Mouse (Mus musculus): ENCODE measurements around the gene Adgrb3. TPM values are rescaled to one million over a fixed set of nuclear protein-coding genes. Genes with fewer than 3 reads are reported as not detected.

Adgrb3 gene
- polyA plus RNA-seq, 1 experiment from 2014 or later, result 9.3 TPM

GRCm38 (mm10) chr1:25085616-25086372, 743.7 kb downstream of the Adgrb3 start:
- H3K9ac ChIP-seq (ENCODE audit: low read length), result no peak overlapping the region
- H3K27ac ChIP-seq (ENCODE audit: low read depth, low read length), result no peak overlapping the region
- H3K4me1 ChIP-seq (replicated peaks; ENCODE audit: control insufficient read depth, insufficient read depth, low read length), result peaks cover 7% of the 10 kb centered on the region; the same call in 1 of the 2 replicates
- H3K4me3 ChIP-seq (ENCODE audit: low read depth, low read length), result no peak overlapping the region
- H3K9me3 ChIP-seq (ENCODE audit: control insufficient read depth, low read length), result no peaks in the 10 kb centered on the region
- H3K27me3 ChIP-seq (ENCODE audit: control insufficient read depth, insufficient read depth, low read length), result no peaks in the 10 kb centered on the region; the same call in 1 of the 2 replicates
- ATAC-seq (replicated peaks; ENCODE audit: low FRiP score) (peak; percentile 18; the same call in 1 of the 2 replicates), DNase-seq (ENCODE audit: low spot score) (peak; percentile 57)
- H3K4me2 ChIP-seq (ENCODE audit: low read depth, low read length, severe bottlenecking), result no peak overlapping the region
- 51% methylated on average over 14 of the region's 14 CpGs for WGBS
- H3K36me3 ChIP-seq (ENCODE audit: control insufficient read depth, insufficient read depth, low read length), result no peaks in the 10 kb centered on the region

DNA sequence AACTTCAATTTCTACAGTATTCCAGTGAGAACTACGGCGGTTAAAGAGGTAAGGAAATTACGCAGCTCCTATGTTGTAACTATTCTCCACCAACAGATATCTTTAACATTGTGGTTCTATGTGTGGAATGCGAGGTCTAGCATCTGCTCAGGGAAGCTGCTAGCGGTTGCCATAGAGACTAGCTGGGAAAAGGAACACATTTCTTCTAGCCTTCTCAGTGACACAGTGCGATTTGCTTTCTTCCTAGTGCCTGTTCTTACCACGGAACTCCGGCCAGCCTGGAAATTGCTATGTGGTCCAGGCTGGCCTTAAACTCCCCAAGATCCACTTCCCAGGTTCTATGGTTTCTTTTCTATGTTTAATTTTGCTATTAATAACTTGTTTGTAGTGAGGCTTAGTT, 747.1 kb downstream of the Adgrb3 start:
- Histone ChIP-seq H3K9me3 (ENCODE audit: control insufficient read depth, low read length) (no peaks in the 10 kb centered on the region), H3K27ac (ENCODE audit: low read depth, low read length) (no peak overlapping the region), H3K4me1 (replicated peaks; ENCODE audit: control insufficient read depth, insufficient read depth, low read length) (peaks cover 3% of the 10 kb centered on the region; the same call in 1 of the 2 replicates), H3K4me3 (ENCODE audit: low read depth, low read length) (no peak overlapping the region), H3K9ac (ENCODE audit: low read length) (no peak overlapping the region), H3K4me2 (ENCODE audit: low read depth, low read length, severe bottlenecking) (no peak overlapping the region), H3K36me3 (ENCODE audit: control insufficient read depth, insufficient read depth, low read length) (no peaks in the 10 kb centered on the region), H3K27me3 (ENCODE audit: control insufficient read depth, insufficient read depth, low read length) (no peaks in the 10 kb centered on the region; the same call in 1 of the 2 replicates)
- 69% methylated on average over 8 of the region's 8 CpGs for WGBS
- ATAC-seq (replicated peaks; ENCODE audit: low FRiP score) (no peak), DNase-seq (ENCODE audit: low spot score) (no peak)

DNA sequence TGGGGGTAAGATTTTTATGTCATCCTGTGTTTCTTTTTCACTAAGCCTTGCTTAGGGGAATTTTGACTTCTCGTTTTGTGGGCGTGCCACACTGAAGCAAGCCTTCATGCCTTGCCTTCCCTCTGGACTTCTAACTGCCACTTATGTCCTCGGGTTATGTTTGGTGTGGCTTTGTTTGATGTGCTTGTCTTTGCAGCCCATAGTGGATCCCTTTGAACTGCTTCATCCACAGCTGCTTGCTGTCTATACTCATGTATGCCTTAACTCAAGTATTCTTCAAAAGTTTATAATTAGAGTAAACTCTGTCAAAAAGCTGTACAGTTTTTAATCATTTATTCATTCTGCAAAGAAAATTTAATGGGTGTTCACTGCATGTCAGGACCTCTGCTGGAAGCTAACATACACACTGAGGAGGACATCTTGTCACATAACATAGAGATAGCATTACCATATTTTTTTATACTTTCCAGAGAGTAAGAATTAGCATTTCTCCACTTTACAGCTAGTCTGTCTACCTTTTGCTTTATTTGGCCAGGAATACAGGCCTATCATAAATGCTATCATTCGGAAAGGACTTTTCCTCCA, 748.1 kb downstream of the Adgrb3 start:
- ATAC-seq (replicated peaks; ENCODE audit: low FRiP score), result no peak
- peaks cover 3% of the 10 kb centered on the region; the same call in 1 of the 2 replicates for H3K4me1 ChIP-seq (replicated peaks; ENCODE audit: control insufficient read depth, insufficient read depth, low read length)

GRCm38 (mm10) chr1:25079395-25079794, 750.1 kb downstream of the Adgrb3 start:
- Histone ChIP-seq H3K9me3 (ENCODE audit: control insufficient read depth, low read length) (no peaks in the 10 kb centered on the region), H3K9ac (ENCODE audit: low read length) (no peak overlapping the region), H3K27me3 (ENCODE audit: control insufficient read depth, insufficient read depth, low read length) (no peaks in the 10 kb centered on the region), H3K36me3 (ENCODE audit: control insufficient read depth, insufficient read depth, low read length) (no peaks in the 10 kb centered on the region), H3K4me1 (replicated peaks; ENCODE audit: control insufficient read depth, insufficient read depth, low read length) (no peaks in the 10 kb centered on the region), H3K4me2 (ENCODE audit: low read depth, low read length, severe bottlenecking) (no peak overlapping the region), H3K4me3 (ENCODE audit: low read depth, low read length) (no peak overlapping the region), H3K27ac (ENCODE audit: low read depth, low read length) (no peak overlapping the region)
- 88% methylated on average over 2 of the region's 2 CpGs for WGBS
- ATAC-seq (replicated peaks; ENCODE audit: low FRiP score), result no peak
- no peak for DNase-seq (ENCODE audit: low spot score)

More for the DNA sequence above, 748.1 kb downstream of the Adgrb3 start:
- Histone ChIP-seq H3K27ac (ENCODE audit: low read depth, low read length) (no peak overlapping the region), H3K27me3 (ENCODE audit: control insufficient read depth, insufficient read depth, low read length) (no peaks in the 10 kb centered on the region), H3K4me2 (ENCODE audit: low read depth, low read length, severe bottlenecking) (no peak overlapping the region), H3K36me3 (ENCODE audit: control insufficient read depth, insufficient read depth, low read length) (no peaks in the 10 kb centered on the region), H3K9me3 (ENCODE audit: control insufficient read depth, low read length) (no peaks in the 10 kb centered on the region), H3K9ac (ENCODE audit: low read length) (no peak overlapping the region), H3K4me3 (ENCODE audit: low read depth, low read length) (no peak overlapping the region)
- 74% methylated on average over 4 of the region's 4 CpGs for WGBS
- DNase-seq (ENCODE audit: low spot score), result no peak

DNA sequence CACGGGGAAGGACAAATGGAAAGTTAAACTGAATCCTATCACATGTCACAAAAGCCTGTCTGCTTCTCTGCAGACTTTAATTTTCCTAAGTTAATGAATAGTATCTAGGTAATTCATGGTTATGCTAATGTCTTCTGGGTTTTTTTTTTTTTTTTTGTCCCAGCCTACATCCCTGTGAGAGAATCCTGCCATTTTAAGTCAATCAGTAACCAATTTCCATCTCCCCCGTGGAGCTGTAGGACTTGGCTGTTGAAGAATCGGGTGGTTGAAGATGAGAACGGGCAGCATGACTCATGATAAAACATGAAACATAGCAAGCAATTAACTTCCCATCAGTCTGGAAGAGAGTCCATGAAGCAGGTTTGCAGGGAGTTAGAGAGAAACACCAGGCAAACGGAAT, 753.6 kb downstream of the Adgrb3 start:
- ATAC-seq (replicated peaks; ENCODE audit: low FRiP score) (no peak), DNase-seq (ENCODE audit: low spot score) (no peak)
- no peaks in the 10 kb centered on the region for H3K9me3 ChIP-seq (ENCODE audit: control insufficient read depth, low read length)
- 84% methylated on average over 5 of the region's 5 CpGs for WGBS
- H3K4me1 ChIP-seq (replicated peaks; ENCODE audit: control insufficient read depth, insufficient read depth, low read length), result no peaks in the 10 kb centered on the region
- no peak overlapping the region for H3K9ac ChIP-seq (ENCODE audit: low read length)
- H3K36me3 ChIP-seq (ENCODE audit: control insufficient read depth, insufficient read depth, low read length), result no peaks in the 10 kb centered on the region
- H3K27me3 ChIP-seq (ENCODE audit: control insufficient read depth, insufficient read depth, low read length), result no peaks in the 10 kb centered on the region
- H3K27ac ChIP-seq (ENCODE audit: low read depth, low read length), result no peak overlapping the region
- no peak overlapping the region for H3K4me3 ChIP-seq (ENCODE audit: low read depth, low read length)
- H3K4me2 ChIP-seq (ENCODE audit: low read depth, low read length, severe bottlenecking), result no peak overlapping the region

DNA sequence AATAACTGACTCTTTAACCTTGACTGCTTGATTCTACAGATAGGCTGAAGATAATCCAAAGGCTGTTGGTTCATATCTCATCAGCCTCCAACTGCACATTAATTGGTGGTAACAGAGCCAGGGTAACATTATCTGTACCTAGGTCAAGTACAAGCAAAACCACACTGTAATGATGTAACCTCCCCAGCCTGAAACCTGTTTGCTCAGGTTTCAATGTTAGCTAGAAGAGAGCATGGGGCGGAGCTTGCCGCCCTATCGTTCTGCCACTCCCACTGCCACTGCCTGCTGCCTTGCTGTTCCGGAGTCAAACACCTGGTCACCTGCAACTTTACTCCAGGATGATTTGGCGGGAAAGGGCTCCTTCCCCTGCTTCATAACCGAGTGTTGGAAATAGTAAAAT, 765.5 kb downstream of the Adgrb3 start:
- ATAC-seq (replicated peaks; ENCODE audit: low FRiP score), result no peak
- WGBS, result 45% methylated on average over 6 of the region's 6 CpGs

DNA sequence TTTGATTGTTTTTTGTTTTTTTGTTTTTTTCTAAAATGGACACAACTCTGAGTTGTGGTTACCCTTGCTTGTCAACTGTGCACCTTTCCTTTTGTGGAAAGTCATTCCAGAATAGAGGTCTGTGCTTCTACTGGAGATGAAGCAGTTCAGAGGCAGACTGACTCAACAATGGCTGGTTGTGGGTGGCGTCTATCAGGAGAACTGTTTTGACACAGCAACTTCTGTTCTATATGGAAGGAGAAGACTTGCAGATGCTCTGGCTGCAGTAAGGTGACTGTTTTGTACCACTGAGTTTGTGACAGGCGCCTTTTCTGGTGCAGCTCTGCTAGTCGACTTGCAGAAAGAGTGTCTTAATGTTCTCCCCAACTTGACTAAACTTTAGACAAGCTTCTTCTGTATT, 768.6 kb downstream of the Adgrb3 start:
- no peak overlapping the region for H3K4me2 ChIP-seq (ENCODE audit: low read depth, low read length, severe bottlenecking)
- H3K4me1 ChIP-seq (replicated peaks; ENCODE audit: control insufficient read depth, insufficient read depth, low read length), result no peaks in the 10 kb centered on the region
- H3K4me3 ChIP-seq (ENCODE audit: low read depth, low read length), result no peak overlapping the region
- H3K36me3 ChIP-seq (ENCODE audit: control insufficient read depth, insufficient read depth, low read length), result no peaks in the 10 kb centered on the region
- no peaks in the 10 kb centered on the region for H3K9me3 ChIP-seq (ENCODE audit: control insufficient read depth, low read length)
- DNase-seq (ENCODE audit: low spot score), result no peak
- H3K27ac ChIP-seq (ENCODE audit: low read depth, low read length), result no peak overlapping the region
- 77% methylated on average over 3 of the region's 3 CpGs for WGBS
- no peak overlapping the region for H3K9ac ChIP-seq (ENCODE audit: low read length)
- no peaks in the 10 kb centered on the region for H3K27me3 ChIP-seq (ENCODE audit: control insufficient read depth, insufficient read depth, low read length)
- no peak for ATAC-seq (replicated peaks; ENCODE audit: low FRiP score)

More for the DNA sequence above, 765.5 kb downstream of the Adgrb3 start:
- Histone ChIP-seq H3K9me3 (ENCODE audit: control insufficient read depth, low read length) (no peaks in the 10 kb centered on the region), H3K36me3 (ENCODE audit: control insufficient read depth, insufficient read depth, low read length) (no peaks in the 10 kb centered on the region), H3K27ac (ENCODE audit: low read depth, low read length) (no peak overlapping the region), H3K4me3 (ENCODE audit: low read depth, low read length) (no peak overlapping the region), H3K27me3 (ENCODE audit: control insufficient read depth, insufficient read depth, low read length) (no peaks in the 10 kb centered on the region), H3K4me2 (ENCODE audit: low read depth, low read length, severe bottlenecking) (no peak overlapping the region), H3K4me1 (replicated peaks; ENCODE audit: control insufficient read depth, insufficient read depth, low read length) (no peaks in the 10 kb centered on the region), H3K9ac (ENCODE audit: low read length) (no peak overlapping the region)
- no peak for DNase-seq (ENCODE audit: low spot score)

GRCm38 (mm10) chr1:25060191-25060590, 769.3 kb downstream of the Adgrb3 start:
- Histone ChIP-seq H3K27me3 (ENCODE audit: control insufficient read depth, insufficient read depth, low read length) (no peaks in the 10 kb centered on the region), H3K4me1 (replicated peaks; ENCODE audit: control insufficient read depth, insufficient read depth, low read length) (no peaks in the 10 kb centered on the region), H3K9me3 (ENCODE audit: control insufficient read depth, low read length) (no peaks in the 10 kb centered on the region), H3K36me3 (ENCODE audit: control insufficient read depth, insufficient read depth, low read length) (no peaks in the 10 kb centered on the region), H3K9ac (ENCODE audit: low read length) (no peak overlapping the region), H3K27ac (ENCODE audit: low read depth, low read length) (no peak overlapping the region), H3K4me2 (ENCODE audit: low read depth, low read length, severe bottlenecking) (no peak overlapping the region), H3K4me3 (ENCODE audit: low read depth, low read length) (no peak overlapping the region)
- DNase-seq (ENCODE audit: low spot score), result no peak
- no peak for ATAC-seq (replicated peaks; ENCODE audit: low FRiP score)
- 96% methylated on average over 6 of the region's 6 CpGs for WGBS
